Mouse (Mus musculus) C2C12 (cell line): ENCODE data around the gene Upf2.

ENCODE experiments used
- CEBPB ChIP-seq: IDR thresholded peaks from one replicate; pipeline ENCODE4 v1.6.1; 2011; ENCODE audit warnings: low read depth, mild to moderate bottlenecking, control low read depth, moderate library complexity
- CTCF ChIP-seq: IDR thresholded peaks from one replicate; pipeline ENCODE4 v1.5.1; 2011; ENCODE audit not compliant: control insufficient read depth, insufficient read depth, insufficient read length
- MAX ChIP-seq: IDR thresholded peaks from one replicate; pipeline ENCODE4 v1.6.1; 2011; ENCODE audit warnings: mild to moderate bottlenecking, control low read depth
- MYOG ChIP-seq: IDR thresholded peaks from one replicate; pipeline ENCODE4 v1.6.1; 2011; ENCODE audit not compliant: control insufficient read depth, insufficient read length; ENCODE audit errors: extremely low read depth
- USF1 ChIP-seq: IDR thresholded peaks from one replicate; pipeline ENCODE4 v1.6.1; 2011; ENCODE audit warnings: low read depth, mild to moderate bottlenecking, control low read depth, moderate library complexity

DNA sequence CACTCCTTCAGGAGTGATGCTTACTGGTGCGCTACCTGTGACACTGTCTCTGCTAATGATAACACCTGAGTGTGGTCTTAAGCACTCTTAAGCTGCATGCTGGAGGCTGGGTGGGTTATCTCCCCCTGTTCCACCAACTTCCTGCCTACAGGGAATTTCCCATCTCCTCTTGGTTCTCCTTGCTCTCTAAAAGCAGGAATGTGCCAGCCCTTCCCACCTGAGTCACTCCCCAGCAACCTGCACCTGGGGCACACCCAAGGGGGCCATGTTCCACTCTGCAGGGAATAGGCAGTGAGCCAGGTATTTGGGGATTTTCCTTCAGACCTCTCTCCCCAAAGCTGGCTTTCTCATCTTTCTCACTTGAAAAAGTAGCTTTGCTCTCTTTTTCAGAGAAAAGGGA, 128.8 kb downstream of the Upf2 start:
- no peak for TF ChIP-seq CTCF
- no peak for TF ChIP-seq MAX
- no peak for TF ChIP-seq MYOG
- no peak for TF ChIP-seq CEBPB
- no peak for TF ChIP-seq USF1
